Mouse (Mus musculus) forebrain, embryonic 12.5 days (tissue): ENCODE data around the gene Sdf4. TPM values are rescaled to one million over a fixed set of nuclear protein-coding genes. Genes with fewer than 3 reads are reported as not detected.
A peak's percentile ranks its signal among the peaks of the same experiment; 100 is the strongest.

Experiments
- ATAC-seq: fragments of 200-750 bp; cut with Nextera tagmentation; 2 replicates; pipeline ENCODE4 v1.8.0; 2017; ENCODE audit warnings: moderate TSS enrichment; ENCODE audit not compliant: low FRiP score
- H3K27ac ChIP-seq: fragments of 300-500 bp; sonication (generic); 2 replicates; pipeline ENCODE4 v1.5.1; 2016; ENCODE audit warnings: mild to moderate bottlenecking
- H3K27me3 ChIP-seq: fragments of 300-500 bp; sonication (generic); 2 replicates; pipeline ENCODE4 v1.6.1; 2016; ENCODE audit warnings: mild to moderate bottlenecking
- H3K36me3 ChIP-seq: fragments of 300-500 bp; sonication (generic); replicated peaks from 2 replicates; pipeline ENCODE4 v1.6.1; 2016; ENCODE audit warnings: mild to moderate bottlenecking
- H3K4me1 ChIP-seq: fragments of 300-500 bp; sonication (generic); 2 replicates; pipeline ENCODE4 v1.6.1; 2016
- H3K4me2 ChIP-seq: fragments of 300-500 bp; sonication (generic); 2 replicates; pipeline ENCODE4 v1.6.1; 2016; ENCODE audit warnings: mild to moderate bottlenecking, moderate library complexity
- H3K4me3 ChIP-seq: fragments of 300-500 bp; sonication (generic); replicated peaks from 2 replicates; pipeline ENCODE4 v1.5.1; 2016; ENCODE audit warnings: mild to moderate bottlenecking
- H3K9ac ChIP-seq: fragments of 300-500 bp; sonication (generic); 2 replicates; pipeline ENCODE4 v1.6.1; 2016; ENCODE audit warnings: mild to moderate bottlenecking
- H3K9me3 ChIP-seq: fragments of 300-500 bp; sonication (generic); 2 replicates; pipeline ENCODE4 v1.6.1; 2016
- WGBS: fragments of 180-500 bp; shearing (Covaris S2); methylation state at CpG from one replicate; pipeline ENCODE4 v1.1.7; 2016; 5-methylcytosine and 5-hydroxymethylcytosine counted together
- polyA plus RNA-seq: library from polyadenylated mRNA; unstranded; fragments of >200 nt; fragmentation: Nextera tagmentation; extraction: Ambion mirVana; gene quantifications from 2 replicates; pipeline ENCODE4 v1.2.1, GENCODE M21; 2016

The Sdf4 gene
- polyA plus RNA-seq, 1 experiment from 2014 or later: 115 TPM

- ATAC-seq: no peak
- Histone ChIP-seq H3K27ac (no peak overlapping the region), H3K27me3 (no peaks in the 10 kb centered on the region), H3K36me3 (peaks cover 54% of the 10 kb centered on the region), H3K4me1 (no peaks in the 10 kb centered on the region), H3K9me3 (no peaks in the 10 kb centered on the region), H3K9ac (no peak overlapping the region), H3K4me2 (no peak overlapping the region), H3K4me3 (no peak overlapping the region)
- 92% methylated on average over 2 of the region's 2 CpGs for WGBS
These were observed 21.8 kb downstream of the Sdf4 start for GRCm38 (mm10) chr4:156014436-156014835.

- Histone ChIP-seq H3K36me3 (peaks cover 16% of the 10 kb centered on the region; the same call in 1 of the 2 replicates), H3K4me1 (no peaks in the 10 kb centered on the region), H3K9ac (no peak overlapping the region), H3K9me3 (no peaks in the 10 kb centered on the region), H3K4me3 (no peak overlapping the region), H3K4me2 (no peak overlapping the region), H3K27me3 (no peaks in the 10 kb centered on the region), H3K27ac (no peak overlapping the region)
- 89% methylated on average over 12 of the region's 12 CpGs for WGBS
- ATAC-seq: no peak
These were observed 27.1 kb downstream of the Sdf4 start for GRCm38 (mm10) chr4:156019771-156020170.

GRCm38 (mm10) chr4:156021381-156021780 is 28.7 kb downstream of the Sdf4 start:
- Histone ChIP-seq H3K4me2 (no peak overlapping the region), H3K27ac (no peak overlapping the region), H3K9me3 (no peaks in the 10 kb centered on the region), H3K9ac (no peak overlapping the region), H3K4me1 (no peaks in the 10 kb centered on the region), H3K4me3 (no peak overlapping the region), H3K27me3 (no peaks in the 10 kb centered on the region), H3K36me3 (peaks cover 8% of the 10 kb centered on the region; the same call in 1 of the 2 replicates)
- 88% methylated on average over 3 of the region's 3 CpGs for WGBS
- no peak for ATAC-seq

GRCm38 (mm10) chr4:156021942-156022419 is 29.3 kb downstream of the Sdf4 start:
- Histone ChIP-seq H3K4me1 (no peaks in the 10 kb centered on the region), H3K27ac (no peak overlapping the region), H3K9ac (no peak overlapping the region), H3K36me3 (peaks cover 9% of the 10 kb centered on the region; the same call in 1 of the 2 replicates), H3K27me3 (no peaks in the 10 kb centered on the region), H3K9me3 (no peaks in the 10 kb centered on the region), H3K4me3 (no peak overlapping the region), H3K4me2 (no peak overlapping the region)
- no peak for ATAC-seq
- WGBS: 87% methylated on average over 9 of the region's 9 CpGs

GRCm38 (mm10) chr4:156023520-156023919 is 30.8 kb downstream of the Sdf4 start:
- Histone ChIP-seq H3K9ac (no peak overlapping the region), H3K27ac (no peak overlapping the region), H3K4me2 (no peak overlapping the region), H3K4me3 (no peak overlapping the region), H3K4me1 (no peaks in the 10 kb centered on the region), H3K9me3 (no peaks in the 10 kb centered on the region), H3K27me3 (no peaks in the 10 kb centered on the region), H3K36me3 (peaks cover 14% of the 10 kb centered on the region; the same call in 1 of the 2 replicates)
- 87% methylated on average over 9 of the region's 9 CpGs for WGBS
- no peak for ATAC-seq

- H3K9ac ChIP-seq: no peak overlapping the region
- H3K4me2 ChIP-seq: no peak overlapping the region
- no peak overlapping the region for H3K27ac ChIP-seq
- no peaks in the 10 kb centered on the region for H3K4me1 ChIP-seq
- no peak for ATAC-seq
- no peaks in the 10 kb centered on the region for H3K9me3 ChIP-seq
- H3K4me3 ChIP-seq: no peak overlapping the region
- peaks cover 14% of the 10 kb centered on the region; the same call in 1 of the 2 replicates for H3K36me3 ChIP-seq
- no peaks in the 10 kb centered on the region for H3K27me3 ChIP-seq
- WGBS: 95% methylated on average over 7 of the region's 7 CpGs
These were observed 31.5 kb downstream of the Sdf4 start for GRCm38 (mm10) chr4:156024184-156024583.

GRCm38 (mm10) chr4:156026013-156026412 is 33.3 kb downstream of the Sdf4 start, which contains the start of gene Tnfrsf18:
Tnfrsf18 (plus strand) TSS chr4:156026164.
- peaks cover 9% of the 10 kb centered on the region for H3K4me1 ChIP-seq
- no peaks in the 10 kb centered on the region for H3K27me3 ChIP-seq
- no peak within 1 kb of the TSS for H3K4me3 ChIP-seq
- H3K9me3 ChIP-seq: no peaks in the 10 kb centered on the region
- 68% methylated on average over 4 of the region's 4 CpGs for WGBS
- ATAC-seq: no peak
- H3K27ac ChIP-seq: no peak within 1 kb of the TSS
- no peak within 1 kb of the TSS for H3K9ac ChIP-seq
- peaks cover 7% of the 10 kb centered on the region; the same call in 1 of the 2 replicates for H3K36me3 ChIP-seq
- H3K4me2 ChIP-seq: no peak within 1 kb of the TSS

GRCm38 (mm10) chr4:156028580-156028979 is 35.9 kb downstream of the Sdf4 start:
- Histone ChIP-seq H3K36me3 (peaks cover 7% of the 10 kb centered on the region; the same call in 1 of the 2 replicates), H3K9me3 (no peaks in the 10 kb centered on the region), H3K4me1 (peaks cover 25% of the 10 kb centered on the region), H3K4me2 (no peak overlapping the region), H3K4me3 (no peak overlapping the region), H3K27ac (no peak overlapping the region), H3K27me3 (peaks cover 1% of the 10 kb centered on the region; the same call in 1 of the 2 replicates), H3K9ac (no peak overlapping the region)
- no peak for ATAC-seq
- WGBS: 91% methylated on average over 7 of the region's 7 CpGs

GRCm38 (mm10) chr4:156030651-156031118 is 38.0 kb downstream of the Sdf4 start:
- peaks cover 7% of the 10 kb centered on the region; the same call in 1 of the 2 replicates for H3K36me3 ChIP-seq
- H3K4me3 ChIP-seq: peak overlapping the region; percentile 39
- H3K27ac ChIP-seq: peak overlapping the region; percentile 86; the same call in 1 of the 2 replicates
- H3K4me2 ChIP-seq: peak overlapping the region; percentile 64
- H3K9ac ChIP-seq: peak overlapping the region; percentile 26
- no peaks in the 10 kb centered on the region for H3K9me3 ChIP-seq
- H3K27me3 ChIP-seq: peaks cover 22% of the 10 kb centered on the region
- no peak for ATAC-seq
- H3K4me1 ChIP-seq: peaks cover 34% of the 10 kb centered on the region
- WGBS: 69% methylated on average over 9 of the region's 9 CpGs

GRCm38 (mm10) chr4:156031255-156031592 is 38.6 kb downstream of the Sdf4 start:
- WGBS: 12% methylated on average over 7 of the region's 7 CpGs
- Histone ChIP-seq H3K4me3 (peak overlapping the region; percentile 39), H3K4me1 (peaks cover 34% of the 10 kb centered on the region), H3K4me2 (peak overlapping the region; percentile 64), H3K36me3 (peaks cover 7% of the 10 kb centered on the region; the same call in 1 of the 2 replicates), H3K27me3 (peaks cover 27% of the 10 kb centered on the region), H3K9ac (peak overlapping the region; percentile 26), H3K9me3 (no peaks in the 10 kb centered on the region), H3K27ac (peak overlapping the region; percentile 86; the same call in 1 of the 2 replicates)
- peak; percentile 32 for ATAC-seq

GRCm38 (mm10) chr4:156031593-156032391 is 39.1 kb downstream of the Sdf4 start:
- Histone ChIP-seq H3K9ac (peak overlapping the region; percentile 26), H3K9me3 (no peaks in the 10 kb centered on the region), H3K36me3 (peaks cover 7% of the 10 kb centered on the region; the same call in 1 of the 2 replicates), H3K27ac (peak overlapping the region; percentile 86), H3K4me1 (peaks cover 34% of the 10 kb centered on the region), H3K4me3 (peak overlapping the region; percentile 39), H3K4me2 (peak overlapping the region; percentile 64), H3K27me3 (peaks cover 32% of the 10 kb centered on the region)
- WGBS: 4% methylated on average over 24 of the region's 24 CpGs
- ATAC-seq: peak; percentile 93

- Histone ChIP-seq H3K27me3 (peaks cover 32% of the 10 kb centered on the region), H3K36me3 (no peaks in the 10 kb centered on the region; the same call in 1 of the 2 replicates), H3K4me3 (no peak overlapping the region), H3K27ac (0 out of 2 replicates have a peak overlapping the region, but pooled peaks have one; percentile 86), H3K9ac (no peak overlapping the region), H3K4me2 (no peak overlapping the region), H3K4me1 (peaks cover 34% of the 10 kb centered on the region), H3K9me3 (no peaks in the 10 kb centered on the region)
- ATAC-seq: no peak
- WGBS: 91% methylated on average over 4 of the region's 4 CpGs
These were observed 40.2 kb downstream of the Sdf4 start for GRCm38 (mm10) chr4:156032856-156033255.
